ENCODE assay signal across 14 mouse cellular contexts in the genomic region with DNA sequence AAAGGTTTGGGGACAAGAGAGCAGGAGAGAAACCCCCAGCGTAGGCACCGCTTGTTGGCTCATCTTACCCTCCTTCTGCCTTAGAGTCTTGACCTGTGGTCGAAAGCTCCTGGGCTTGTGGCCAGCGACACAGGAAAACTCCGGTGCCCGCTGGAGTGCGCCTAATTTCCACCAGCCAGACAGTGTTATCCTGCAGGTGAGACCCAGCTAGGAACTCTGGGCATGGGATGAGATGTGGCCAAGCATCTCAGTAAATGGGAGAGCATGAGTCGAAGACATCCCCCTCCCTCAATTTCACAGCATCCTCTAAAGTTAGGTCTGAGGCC. TPM values are rescaled to one million over a fixed set of nuclear protein-coding genes. Genes with fewer than 3 reads are reported as not detected.
DNase-seq lines count a peak whose midpoint lies in the region; ATAC-seq and TF ChIP-seq lines count a peak whose summit lies in the region.
"Had no signal": no experiment of that assay in that cellular context is flagged by ENCODE, and none has a peak within 500 bp of the region (broad histone marks: within the 10 kb centered on the region; RNA-seq: fewer than 3 reads in every experiment).

No protein-coding gene starts in this region.

- peaks cover 36% of the 10 kb centered on the region for H3K4me1 ChIP-seq in heart, embryonic 13.5 days
- H3K4me1 ChIP-seq in liver, adult 2 months (ENCODE audit: control insufficient read depth, insufficient read depth, low read length), result 0 out of 2 replicates have a peak, but pooled peaks cover 3% of the 10 kb centered on the region
- peaks cover 21% of the 10 kb centered on the region for H3K4me1 ChIP-seq in liver, embryonic 11.5 days (replicated peaks; ENCODE audit: control insufficient read depth, insufficient read depth, low read length)

- no peaks in the 10 kb centered on the region for H3K79me2 ChIP-seq in liver, adult 2 months (ENCODE audit: control insufficient read depth, insufficient read depth, low read length)

- peak overlapping the region; percentile 34; the same call in 1 of the 2 replicates for H3K27ac ChIP-seq in heart, embryonic 13.5 days (replicated peaks)
- no peak overlapping the region for H3K27ac ChIP-seq in liver, adult 2 months (replicated peaks; ENCODE audit: insufficient read depth, low read depth, low read length)
- H3K27ac ChIP-seq in liver, embryonic 11.5 days (ENCODE audit: low read depth, low read length), result no peak overlapping the region
- H3K27ac ChIP-seq: neural tube, embryonic 12.5 days had no signal

- no peak overlapping the region for H3K4me2 ChIP-seq in heart, embryonic 13.5 days
- no peak overlapping the region for H3K4me2 ChIP-seq in liver, embryonic 11.5 days
- H3K4me2 ChIP-seq: heart, embryonic 12.5 days; neural tube, embryonic 12.5 days had no signal

- intact Hi-C loops in heart, postnatal 25 days (cut with DNase I), result no loop called here

- H3K9ac ChIP-seq in heart, embryonic 13.5 days, result no peak overlapping the region
- no peak overlapping the region for H3K9ac ChIP-seq in liver, adult 2 months (ENCODE audit: low read depth, low read length)
- no peak overlapping the region for H3K9ac ChIP-seq in liver, embryonic 11.5 days (ENCODE audit: low read depth, low read length)
- H3K9ac ChIP-seq: heart, embryonic 12.5 days; neural tube, embryonic 12.5 days had no signal

- peak; percentile 48 to 61 for DNase-seq in cerebellum, postnatal 10 days
- DNase-seq in cerebellum, adult 18-20 months, result no peak
- no peak for DNase-seq in heart, postnatal 25 days (ENCODE audit: low spot score)
- DNase-seq in liver, adult 2 months (ENCODE audit: extremely low read depth, low read depth, low spot score), result peak; percentile 15
- DNase-seq in liver, embryonic 11.5 days (ENCODE audit: low spot score), result no peak
- DNase-seq in kidney, postnatal 25 days, result peak; percentile 69 to 79
- DNase-seq in left cerebral cortex, adult 9 months (ENCODE audit: low spot score in 2 of 2), result no peak
- DNase-seq: cerebellum, adult 2 months; embryo, embryonic 11 days; thymus, postnatal 36 days had no signal

- peaks cover 77% of the 10 kb centered on the region for H3K36me3 ChIP-seq in heart, embryonic 13.5 days
- H3K36me3 ChIP-seq in liver, adult 2 months (ENCODE audit: control insufficient read depth, insufficient read depth, low read length), result no peaks in the 10 kb centered on the region
- H3K36me3 ChIP-seq in liver, embryonic 11.5 days (ENCODE audit: control insufficient read depth, insufficient read depth, low read length), result no peaks in the 10 kb centered on the region

- WGBS in heart, embryonic 13.5 days, result 91% methylated on average over 8 of the region's 8 CpGs
- WGBS in liver, adult 2 months, result 47% methylated on average over 8 of the region's 8 CpGs
- WGBS in liver, embryonic 11.5 days, result 95% methylated on average over 8 of the region's 8 CpGs

- ATAC-seq in heart, embryonic 13.5 days (ENCODE audit: extremely low read depth, insufficient number of reproducible peaks, low FRiP score, low TSS enrichment), result no peak
- no peak for ATAC-seq in liver, embryonic 11.5 days (replicated peaks; ENCODE audit: low FRiP score)

- TF ChIP-seq CTCF in liver, adult 2 months (IDR thresholded peaks at IDR 0.05; ENCODE audit: low read depth, low read length), result no peak

- TF ChIP-seq POLR2A in liver, adult 2 months (IDR thresholded peaks at IDR 0.05; ENCODE audit: extremely low read depth, insufficient read depth, low read length), result no peak

- no peaks in the 10 kb centered on the region for H3K9me3 ChIP-seq in heart, embryonic 13.5 days
- no peaks in the 10 kb centered on the region for H3K9me3 ChIP-seq in liver, embryonic 11.5 days (ENCODE audit: control insufficient read depth, low read length)
- H3K9me3 ChIP-seq: heart, embryonic 12.5 days; neural tube, embryonic 12.5 days had no signal

- no peak overlapping the region for H3K4me3 ChIP-seq in heart, embryonic 13.5 days
- no peak overlapping the region for H3K4me3 ChIP-seq in liver, adult 2 months (ENCODE audit: insufficient read depth, low read depth, low read length)
- no peak overlapping the region for H3K4me3 ChIP-seq in liver, embryonic 11.5 days (ENCODE audit: low read depth, low read length)
- H3K4me3 ChIP-seq: heart, embryonic 12.5 days; neural tube, embryonic 12.5 days had no signal

- no peaks in the 10 kb centered on the region for H3K27me3 ChIP-seq in heart, embryonic 13.5 days (replicated peaks)
- H3K27me3 ChIP-seq in liver, adult 2 months (ENCODE audit: control insufficient read depth, insufficient read depth, low read length), result no peaks in the 10 kb centered on the region
- H3K27me3 ChIP-seq in liver, embryonic 11.5 days (replicated peaks; ENCODE audit: control insufficient read depth, insufficient read depth, low read length), result no peaks in the 10 kb centered on the region
- H3K27me3 ChIP-seq: CH12.LX; heart, embryonic 12.5 days had no signal

RNA-seq across cellular contexts. Expression of gene Pik3c2b, which starts 39.9 kb away (rescaled TPM):
- 8.5 and 9.5 TPM in 2 replicates for polyA plus RNA-seq in heart, embryonic 13.5 days (2015; fragmentation: Nextera tagmentation; extraction: Ambion mirVana)
- 10 to 100 TPM; 19.9 to 21.2 TPM for total RNA-seq in heart, postnatal 25 days (2021)
- total RNA-seq in liver, adult 2 months (2014; rRNA removed), result 2.5 TPM in 2 replicates
- 1.6 and 3.3 TPM in 2 replicates for polyA plus RNA-seq in liver, adult 2 months (2012; rRNA removed)
- polyA plus RNA-seq in liver, embryonic 11.5 days (2014; fragmentation: Nextera tagmentation; extraction: Ambion mirVana), result 3.4 and 3.5 TPM in 2 replicates

RNA-seq across cellular contexts. Expression of gene Ppp1r15b, which starts 45.6 kb away (rescaled TPM):
- polyA plus RNA-seq in heart, embryonic 13.5 days (2015; fragmentation: Nextera tagmentation; extraction: Ambion mirVana), result 24.2 and 24.8 TPM in 2 replicates
- total RNA-seq in heart, postnatal 25 days (2021), result 10 to 100 TPM; 22.1 to 27.3 TPM
- 43.3 and 48.6 TPM in 2 replicates for total RNA-seq in liver, adult 2 months (2014; rRNA removed)
- polyA plus RNA-seq in liver, adult 2 months (2012; rRNA removed), result 24.0 and 24.8 TPM in 2 replicates
- polyA plus RNA-seq in liver, embryonic 11.5 days (2014; fragmentation: Nextera tagmentation; extraction: Ambion mirVana), result 89.0 and 95.4 TPM in 2 replicates

RNA-seq across cellular contexts. Expression of gene Mdm4, which starts 55.0 kb away (rescaled TPM):
- polyA plus RNA-seq in heart, embryonic 13.5 days (2015; fragmentation: Nextera tagmentation; extraction: Ambion mirVana), result 19.2 and 23.4 TPM in 2 replicates
- total RNA-seq in heart, postnatal 25 days (2021), result 10 to 100 TPM; 25.0 to 29.0 TPM
- 40.9 and 41.8 TPM in 2 replicates for total RNA-seq in liver, adult 2 months (2014; rRNA removed)
- polyA plus RNA-seq in liver, adult 2 months (2012; rRNA removed), result 8.9 and 14.3 TPM in 2 replicates
- polyA plus RNA-seq in liver, embryonic 11.5 days (2014; fragmentation: Nextera tagmentation; extraction: Ambion mirVana), result 40.6 and 41.9 TPM in 2 replicates

Comparison
In these comparisons a context has a peak if more than half of its experiments do, and no peak if none do; other contexts are left out.
1. DNase-seq: peak in cerebellum, postnatal 10 days (2 of 2), liver, adult 2 months (single experiment) and kidney, postnatal 25 days (2 of 2); none in cerebellum, adult 18-20 months (0 of 2), heart, postnatal 25 days (single experiment), liver, embryonic 11.5 days (single experiment) and left cerebral cortex, adult 9 months (0 of 2).